Mouse (Mus musculus): ENCODE measurements around the gene Ehbp1. TPM values are rescaled to one million over a fixed set of nuclear protein-coding genes. Genes with fewer than 3 reads are reported as not detected.

Gene Ehbp1
- polyA plus RNA-seq, 1 experiment from 2014 or later, result 18.8 TPM

DNA sequence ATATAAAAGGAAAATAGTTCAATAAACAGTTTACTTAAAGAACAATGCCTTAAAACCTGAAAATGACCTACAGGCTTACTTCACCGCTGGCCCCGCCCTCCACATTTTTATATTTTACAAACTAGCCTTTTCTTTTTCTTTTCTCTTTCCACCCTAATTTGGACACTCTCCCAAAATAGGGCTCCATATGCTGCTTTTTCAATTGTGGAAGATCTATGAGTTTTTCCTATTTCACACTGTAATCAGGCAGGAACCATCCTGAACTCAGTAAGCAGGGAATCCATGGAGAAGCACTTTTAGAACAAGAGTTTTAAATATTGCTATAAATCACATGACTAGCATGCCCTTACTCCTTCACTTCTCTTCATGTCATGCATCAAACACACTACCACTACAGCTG, 216.9 kb downstream of the Ehbp1 start:
- Histone ChIP-seq H3K4me1 (replicated peaks) (no peaks in the 10 kb centered on the region), H3K4me3 (no peak overlapping the region), H3K4me2 (no peak overlapping the region), H3K27ac (replicated peaks) (no peak overlapping the region), H3K9ac (no peak overlapping the region), H3K36me3 (no peaks in the 10 kb centered on the region), H3K9me3 (no peaks in the 10 kb centered on the region), H3K27me3 (no peaks in the 10 kb centered on the region)
- 97% methylated on average over 2 of the region's 2 CpGs for WGBS
- no peak for ATAC-seq (ENCODE audit: low FRiP score, low read depth)

DNA sequence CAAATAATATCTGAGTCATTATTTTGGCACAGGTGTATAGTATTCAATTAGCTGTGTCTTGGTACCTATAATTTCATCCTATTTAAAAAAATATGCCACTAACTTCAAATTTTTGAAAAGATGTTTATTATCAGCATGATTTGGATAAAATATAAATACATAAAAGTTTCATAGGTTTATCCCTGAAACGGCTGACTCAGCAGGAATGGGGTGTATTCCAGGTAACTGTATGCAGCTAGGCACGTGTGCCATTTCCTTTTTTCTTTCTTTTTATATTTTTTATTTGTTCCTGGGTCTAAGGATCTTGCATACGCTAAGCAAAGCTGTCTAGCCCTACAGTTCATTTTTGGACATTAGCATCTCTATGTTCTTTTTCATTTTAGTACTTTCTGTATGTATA, 223.2 kb downstream of the Ehbp1 start:
- H3K36me3 ChIP-seq, result no peaks in the 10 kb centered on the region
- no peaks in the 10 kb centered on the region for H3K4me1 ChIP-seq (replicated peaks)
- H3K9ac ChIP-seq, result no peak overlapping the region
- H3K27me3 ChIP-seq, result no peaks in the 10 kb centered on the region
- no peak overlapping the region for H3K4me2 ChIP-seq
- no peak overlapping the region for H3K4me3 ChIP-seq
- no peaks in the 10 kb centered on the region for H3K9me3 ChIP-seq
- WGBS, result 89% methylated on average over 3 of the region's 3 CpGs
- no peak for ATAC-seq (ENCODE audit: low FRiP score, low read depth)
- no peak overlapping the region for H3K27ac ChIP-seq (replicated peaks)

DNA sequence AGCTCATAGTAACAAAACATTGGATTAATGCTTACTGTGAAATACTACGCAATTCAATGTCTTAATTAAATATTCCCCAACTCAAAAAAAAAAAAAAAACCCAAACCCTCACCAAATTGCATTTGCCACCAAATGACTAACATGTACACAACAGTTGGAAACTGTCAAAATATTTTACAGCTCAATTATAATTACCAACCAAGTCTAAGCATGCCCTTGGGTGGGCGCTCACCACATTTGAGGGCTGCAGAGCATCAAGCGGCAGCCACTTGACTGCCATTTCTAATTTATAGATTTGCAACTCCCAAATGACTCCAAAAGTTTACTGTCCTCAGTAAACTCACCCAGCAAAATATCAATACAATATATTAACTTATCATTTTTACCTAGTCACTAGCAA, 229.9 kb downstream of the Ehbp1 start:
- 94% methylated on average over 3 of the region's 3 CpGs for WGBS
- H3K27me3 ChIP-seq, result no peaks in the 10 kb centered on the region
- H3K9ac ChIP-seq, result no peak overlapping the region
- no peak for ATAC-seq (ENCODE audit: low FRiP score, low read depth)
- H3K4me1 ChIP-seq (replicated peaks), result no peaks in the 10 kb centered on the region
- H3K27ac ChIP-seq (replicated peaks), result no peak overlapping the region
- H3K36me3 ChIP-seq, result no peaks in the 10 kb centered on the region
- H3K4me3 ChIP-seq, result no peak overlapping the region
- H3K9me3 ChIP-seq, result no peaks in the 10 kb centered on the region
- no peak overlapping the region for H3K4me2 ChIP-seq

DNA sequence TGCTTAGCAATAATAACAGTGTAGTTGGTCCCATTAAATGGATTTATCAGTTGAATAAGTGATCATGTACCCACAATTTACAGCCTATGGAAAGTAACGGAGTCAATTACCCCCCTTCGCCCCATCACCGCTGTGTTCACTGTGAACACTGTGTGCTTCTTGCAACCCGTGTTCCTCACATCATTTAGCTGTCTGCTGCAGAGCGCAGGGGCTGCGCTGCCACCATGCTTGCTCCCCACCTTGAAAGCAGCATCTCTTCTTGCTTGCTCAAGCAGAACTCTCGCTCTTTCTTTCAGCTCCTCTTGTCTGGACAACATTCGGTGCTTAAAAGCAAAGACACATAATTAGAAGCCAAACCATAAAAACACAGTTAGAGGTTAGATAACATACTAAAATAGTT, 252.7 kb downstream of the Ehbp1 start:
- H3K27me3 ChIP-seq, result no peaks in the 10 kb centered on the region
- no peak overlapping the region for H3K27ac ChIP-seq (replicated peaks)
- no peaks in the 10 kb centered on the region for H3K9me3 ChIP-seq
- H3K4me1 ChIP-seq (replicated peaks), result no peaks in the 10 kb centered on the region
- H3K4me2 ChIP-seq, result no peak overlapping the region
- no peak for ATAC-seq (ENCODE audit: low FRiP score, low read depth)
- no peak overlapping the region for H3K4me3 ChIP-seq
- H3K36me3 ChIP-seq, result 0 out of 2 replicates have a peak, but pooled peaks cover 3% of the 10 kb centered on the region
- 67% methylated on average over 8 of the region's 8 CpGs for WGBS
- H3K9ac ChIP-seq, result no peak overlapping the region

DNA sequence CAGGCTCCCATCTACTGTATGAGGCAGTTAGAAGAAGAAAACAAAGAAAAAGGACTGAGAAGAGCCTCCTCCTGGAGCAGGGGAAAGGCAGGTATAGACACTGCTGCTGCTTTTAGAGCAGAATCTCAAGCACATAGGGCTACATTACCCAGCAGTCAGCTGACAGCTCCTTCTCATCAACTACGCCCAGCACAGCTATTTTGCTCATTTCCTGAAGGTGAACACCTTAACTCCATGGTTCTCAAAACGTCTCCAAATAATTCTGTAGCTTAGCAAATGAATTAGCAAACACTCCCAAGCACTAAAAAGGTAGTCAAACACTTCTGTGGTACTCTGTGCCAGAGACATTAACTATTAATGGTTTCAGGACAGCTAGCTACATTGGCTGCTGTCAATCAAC, 278.7 kb downstream of the Ehbp1 start:
- no peaks in the 10 kb centered on the region for H3K9me3 ChIP-seq
- H3K4me2 ChIP-seq, result no peak overlapping the region
- H3K4me3 ChIP-seq, result no peak overlapping the region
- WGBS, result 78% methylated on average over 2 of the region's 2 CpGs
- no peaks in the 10 kb centered on the region for H3K27me3 ChIP-seq
- no peak overlapping the region for H3K27ac ChIP-seq (replicated peaks)
- no peak overlapping the region for H3K9ac ChIP-seq
- no peaks in the 10 kb centered on the region for H3K4me1 ChIP-seq (replicated peaks)
- no peak for ATAC-seq (ENCODE audit: low FRiP score, low read depth)
- peaks cover 12% of the 10 kb centered on the region for H3K36me3 ChIP-seq

DNA sequence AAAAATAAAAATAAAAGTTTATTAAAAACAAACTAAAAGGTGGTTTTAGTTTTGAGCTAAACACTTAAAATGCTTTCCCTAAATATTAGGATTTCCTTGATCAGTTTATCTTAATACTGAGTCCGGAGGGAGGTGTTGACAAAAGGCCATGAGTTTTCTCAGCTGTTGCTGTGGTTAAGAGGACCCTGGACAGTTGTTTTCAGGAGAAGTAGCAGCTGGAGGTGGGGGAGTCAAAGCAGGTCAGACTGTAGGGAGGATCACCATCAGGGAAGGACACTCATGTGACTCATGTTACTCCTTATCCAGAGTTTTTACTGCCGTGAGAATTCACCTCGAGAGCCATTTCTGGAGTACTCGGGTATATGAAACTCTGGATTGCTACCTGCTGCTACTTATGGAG, 280.4 kb downstream of the Ehbp1 start:
- Histone ChIP-seq H3K36me3 (peaks cover 9% of the 10 kb centered on the region; the same call in 1 of the 2 replicates), H3K4me3 (no peak overlapping the region), H3K27ac (replicated peaks) (no peak overlapping the region), H3K27me3 (no peaks in the 10 kb centered on the region), H3K4me2 (no peak overlapping the region), H3K9ac (no peak overlapping the region), H3K4me1 (replicated peaks) (0 out of 2 replicates have a peak, but pooled peaks cover 5% of the 10 kb centered on the region), H3K9me3 (no peaks in the 10 kb centered on the region)
- WGBS, result 90% methylated on average over 4 of the region's 4 CpGs
- no peak for ATAC-seq (ENCODE audit: low FRiP score, low read depth)

DNA sequence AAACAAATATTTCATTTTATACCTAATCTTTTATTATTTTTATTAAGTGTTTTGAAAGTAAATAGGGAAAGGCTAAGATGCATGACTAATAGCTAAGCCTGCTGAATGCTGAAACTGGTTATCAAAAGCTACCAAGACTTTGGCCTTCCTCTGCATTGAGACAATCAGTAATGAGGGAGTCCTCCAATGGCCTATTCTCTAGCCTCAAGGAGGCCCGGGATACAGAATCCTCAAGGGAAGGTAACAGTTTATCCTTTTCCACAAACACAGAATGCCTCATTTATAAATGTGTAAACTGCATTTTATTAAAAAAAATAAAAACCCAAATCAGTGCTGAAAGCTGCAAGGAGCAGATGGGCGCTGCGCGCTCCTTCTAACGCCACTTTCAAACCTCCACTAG, 284.6 kb downstream of the Ehbp1 start:
- H3K4me3 ChIP-seq, result no peak overlapping the region
- H3K27ac ChIP-seq (replicated peaks), result no peak overlapping the region
- ATAC-seq (ENCODE audit: low FRiP score, low read depth), result no peak
- no peak overlapping the region for H3K9ac ChIP-seq
- no peaks in the 10 kb centered on the region for H3K27me3 ChIP-seq
- peaks cover 3% of the 10 kb centered on the region; the same call in 1 of the 2 replicates for H3K36me3 ChIP-seq
- no peaks in the 10 kb centered on the region for H3K9me3 ChIP-seq
- WGBS, result 61% methylated on average over 5 of the region's 5 CpGs
- 0 out of 2 replicates have a peak, but pooled peaks cover 5% of the 10 kb centered on the region for H3K4me1 ChIP-seq (replicated peaks)
- H3K4me2 ChIP-seq, result no peak overlapping the region

DNA sequence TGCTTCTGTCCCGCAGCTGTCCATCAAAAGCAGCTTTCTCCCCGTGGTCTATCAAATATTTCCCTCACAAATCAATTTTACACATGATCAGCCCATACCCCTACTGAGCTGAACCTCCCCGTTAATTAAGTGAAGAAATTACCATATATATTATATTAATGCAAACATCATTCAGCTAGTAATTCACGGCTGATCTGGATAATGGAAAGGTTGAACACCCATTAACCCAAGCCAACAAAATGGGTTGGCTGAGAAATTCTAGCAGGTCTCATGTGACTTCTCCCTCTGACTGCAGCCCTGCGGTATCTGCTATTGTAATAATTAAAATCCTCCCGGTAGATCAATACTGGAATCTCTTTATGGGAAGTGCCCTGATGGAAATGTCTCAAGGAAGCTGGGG, 286.2 kb downstream of the Ehbp1 start:
- Histone ChIP-seq H3K36me3 (peaks cover 5% of the 10 kb centered on the region), H3K4me1 (replicated peaks) (0 out of 2 replicates have a peak, but pooled peaks cover 5% of the 10 kb centered on the region), H3K9me3 (no peaks in the 10 kb centered on the region), H3K4me3 (no peak overlapping the region), H3K9ac (no peak overlapping the region), H3K4me2 (no peak overlapping the region), H3K27ac (replicated peaks) (no peak overlapping the region), H3K27me3 (no peaks in the 10 kb centered on the region)
- ATAC-seq (ENCODE audit: low FRiP score, low read depth), result peak; percentile 63; the same call in 1 of the 2 replicates
- 33% methylated on average over 6 of the region's 6 CpGs for WGBS

DNA sequence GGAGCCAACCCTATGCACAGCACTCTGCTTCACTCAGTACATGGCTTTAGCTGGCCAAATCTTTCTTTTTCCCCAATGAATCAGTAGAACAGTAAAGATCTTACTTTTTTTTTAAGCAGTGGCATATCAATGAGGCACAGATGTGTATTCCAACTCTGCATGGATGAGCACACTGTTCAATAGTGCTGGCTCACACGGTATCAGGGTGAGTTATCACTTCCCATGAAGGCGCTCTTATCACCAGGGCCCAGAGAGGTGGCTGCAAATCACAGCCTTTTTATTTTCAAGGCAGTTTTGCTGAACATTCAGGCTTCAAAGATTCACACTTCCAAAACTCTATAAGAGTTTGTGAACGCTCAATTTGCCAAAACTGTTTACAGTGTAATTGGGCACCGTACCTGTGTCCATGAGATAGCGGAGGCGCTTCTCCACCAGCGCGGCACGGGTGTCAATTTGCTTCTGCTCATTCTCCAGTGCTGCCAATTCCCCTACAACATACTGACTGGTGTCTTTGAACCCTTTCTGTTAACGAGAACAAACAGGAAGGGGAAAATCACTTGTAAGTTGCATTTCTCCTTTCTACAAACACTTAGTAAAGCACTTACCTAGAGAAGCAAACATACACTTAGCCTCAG, 288.9 kb downstream of the Ehbp1 start:
- ATAC-seq (ENCODE audit: low FRiP score, low read depth), result no peak
- H3K4me1 ChIP-seq (replicated peaks), result 0 out of 2 replicates have a peak, but pooled peaks cover 5% of the 10 kb centered on the region
- H3K27me3 ChIP-seq, result no peaks in the 10 kb centered on the region
- no peak overlapping the region for H3K4me3 ChIP-seq
- no peaks in the 10 kb centered on the region for H3K9me3 ChIP-seq
- no peak overlapping the region for H3K4me2 ChIP-seq
- no peak overlapping the region for H3K27ac ChIP-seq (replicated peaks)
- no peak overlapping the region for H3K9ac ChIP-seq
- 87% methylated on average over 10 of the region's 10 CpGs for WGBS
- peaks cover 8% of the 10 kb centered on the region for H3K36me3 ChIP-seq

DNA sequence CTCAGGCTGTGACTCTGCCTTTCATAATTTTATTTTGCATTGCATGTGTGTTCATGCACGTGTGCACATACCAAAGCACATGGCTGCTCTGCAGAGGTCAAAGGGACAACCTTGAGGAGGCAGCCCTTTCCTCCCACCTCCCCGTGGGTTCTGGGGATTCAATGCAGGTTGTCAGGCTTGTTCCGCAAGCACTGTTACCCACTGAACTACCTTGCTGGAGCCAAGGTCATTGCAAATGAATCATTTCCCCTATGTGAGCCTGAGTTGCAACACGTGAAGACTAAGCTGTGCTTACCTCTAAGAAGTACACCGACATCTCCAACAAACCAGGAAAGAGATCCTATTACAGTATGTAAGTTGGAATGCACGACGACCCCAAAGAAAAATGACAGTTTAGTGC, 291.2 kb downstream of the Ehbp1 start:
- no peak for ATAC-seq (ENCODE audit: low FRiP score, low read depth)
- 87% methylated on average over 7 of the region's 7 CpGs for WGBS
- Histone ChIP-seq H3K4me1 (replicated peaks) (no peaks in the 10 kb centered on the region), H3K27ac (replicated peaks) (no peak overlapping the region), H3K9me3 (no peaks in the 10 kb centered on the region), H3K4me2 (no peak overlapping the region), H3K36me3 (peaks cover 8% of the 10 kb centered on the region), H3K4me3 (no peak overlapping the region), H3K9ac (no peak overlapping the region), H3K27me3 (no peaks in the 10 kb centered on the region)

DNA sequence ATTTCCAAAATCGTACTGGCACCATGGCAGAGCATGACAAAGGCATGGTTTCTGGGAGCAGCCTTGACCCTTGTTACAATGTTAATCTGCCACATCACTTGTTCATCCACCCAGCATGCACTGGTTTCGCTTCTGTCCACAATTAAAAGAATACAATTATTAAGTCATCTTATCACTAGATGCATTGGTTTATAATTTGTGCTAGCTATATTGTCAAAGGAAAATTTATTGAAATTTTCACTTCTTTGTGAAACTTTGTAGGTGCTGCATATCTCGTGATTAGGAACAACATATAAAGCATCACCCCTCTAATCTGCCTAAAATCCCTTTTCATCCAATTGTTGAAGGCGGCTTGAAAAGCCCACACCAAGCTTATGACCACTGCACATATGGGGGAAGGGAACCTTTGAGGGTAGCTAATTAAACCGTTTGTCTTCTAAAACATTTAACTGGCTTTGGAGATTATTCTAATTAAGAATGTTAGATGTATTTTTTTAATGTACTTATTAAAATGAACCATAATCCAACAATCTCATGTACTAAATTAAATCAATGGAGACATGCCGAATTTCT, 302.2 kb downstream of the Ehbp1 start:
- Histone ChIP-seq H3K4me1 (replicated peaks) (no peaks in the 10 kb centered on the region), H3K9me3 (no peaks in the 10 kb centered on the region), H3K27ac (replicated peaks) (no peak overlapping the region), H3K4me2 (no peak overlapping the region), H3K4me3 (no peak overlapping the region), H3K36me3 (no peaks in the 10 kb centered on the region), H3K9ac (no peak overlapping the region), H3K27me3 (no peaks in the 10 kb centered on the region)
- ATAC-seq (ENCODE audit: low FRiP score, low read depth), result no peak
- 79% methylated on average over 6 of the region's 6 CpGs for WGBS

DNA sequence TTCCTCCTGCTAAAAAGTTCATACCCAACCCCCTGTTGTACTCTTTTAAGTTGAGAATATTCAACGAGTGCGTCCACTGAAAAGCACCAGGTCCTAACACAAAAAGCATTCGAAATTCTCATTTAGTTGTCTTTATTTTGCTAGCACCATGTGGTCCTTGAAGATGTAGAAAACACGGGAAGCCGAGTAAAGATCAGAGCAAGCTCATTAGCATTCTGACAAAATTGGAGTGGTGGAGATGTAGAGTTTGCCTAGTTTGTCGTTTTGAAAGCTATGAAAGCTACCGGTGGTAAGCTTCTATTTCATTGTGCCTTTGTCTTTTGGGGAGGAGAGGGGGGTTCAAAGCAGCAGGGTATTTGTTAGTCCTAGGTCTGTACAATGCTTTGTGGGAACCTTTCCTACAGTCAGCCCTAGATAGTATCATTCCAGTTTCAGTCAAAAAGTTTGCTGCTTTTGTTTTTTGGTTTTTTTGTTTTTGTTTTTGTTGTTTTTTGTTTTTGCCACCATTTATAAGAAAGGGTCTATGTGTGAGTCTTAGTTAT, 307.5 kb downstream of the Ehbp1 start:
- Histone ChIP-seq H3K4me3 (no peak overlapping the region), H3K4me2 (no peak overlapping the region), H3K36me3 (no peaks in the 10 kb centered on the region), H3K9me3 (no peaks in the 10 kb centered on the region), H3K27ac (replicated peaks) (no peak overlapping the region), H3K4me1 (replicated peaks) (no peaks in the 10 kb centered on the region), H3K27me3 (no peaks in the 10 kb centered on the region), H3K9ac (no peak overlapping the region)
- 21% methylated on average over 7 of the region's 7 CpGs for WGBS
- ATAC-seq (ENCODE audit: low FRiP score, low read depth), result no peak

Data from hindbrain, embryonic 15.5 days (tissue).